In genomic region chr2:135733926-135734510, GRCm38 (mm10) we compare ENCODE assay signal across 11 mouse cellular contexts.
DNase-seq lines count a peak whose midpoint lies in the region; ATAC-seq and TF ChIP-seq lines count a peak whose summit lies in the region.
"Had no signal": no experiment of that assay in that cellular context is flagged by ENCODE, and none has a peak within 500 bp of the region (broad histone marks: within the 10 kb centered on the region; RNA-seq: fewer than 3 reads in every experiment).

No protein-coding gene starts in this region.

- TF ChIP-seq CTCF in E14TG2a.4 (conservative IDR thresholded peaks at IDR 0.05; ENCODE audit: low read length) (peak; percentile 41), Patski (IDR thresholded peaks at IDR 0.05) (peak; percentile 35)
- peak; percentile 62 for TF ChIP-seq CTCF in hindbrain, postnatal 0 days (IDR thresholded peaks at IDR 0.05; ENCODE audit: low read depth)

- no peak overlapping the region for H3K4me2 ChIP-seq in hindbrain, embryonic 15.5 days
- no peak overlapping the region for H3K4me2 ChIP-seq in hindbrain, embryonic 14.5 days (replicated peaks)
- no peak overlapping the region for H3K4me2 ChIP-seq in hindbrain, postnatal 0 days (ENCODE audit: low read depth, low read length)
- H3K4me2 ChIP-seq: liver, embryonic 15.5 days; neural tube, embryonic 12.5 days had no signal

- POLR2A ChIA-PET in Patski (lab: Charles Lee), result no interaction called here

- H3K27ac ChIP-seq in hindbrain, embryonic 15.5 days (replicated peaks), result no peak overlapping the region
- no peak overlapping the region for H3K27ac ChIP-seq in hindbrain, embryonic 14.5 days
- no peak overlapping the region for H3K27ac ChIP-seq in hindbrain, postnatal 0 days
- H3K27ac ChIP-seq: liver, embryonic 15.5 days; neural tube, embryonic 12.5 days had no signal

- H3K9me3 ChIP-seq in hindbrain, embryonic 15.5 days, result no peaks in the 10 kb centered on the region
- no peaks in the 10 kb centered on the region for H3K9me3 ChIP-seq in hindbrain, embryonic 14.5 days (ENCODE audit: control insufficient read depth, low read length)
- H3K9me3 ChIP-seq in E14TG2a.4 (ENCODE audit: low read length), result no peaks in the 10 kb centered on the region
- no peaks in the 10 kb centered on the region for H3K9me3 ChIP-seq in hindbrain, postnatal 0 days (ENCODE audit: low read length)
- H3K9me3 ChIP-seq: liver, embryonic 15.5 days; neural tube, embryonic 12.5 days had no signal

- H3K36me3 ChIP-seq in hindbrain, embryonic 15.5 days, result no peaks in the 10 kb centered on the region
- no peaks in the 10 kb centered on the region for H3K36me3 ChIP-seq in hindbrain, embryonic 14.5 days (replicated peaks; ENCODE audit: control insufficient read depth, insufficient read depth)
- H3K36me3 ChIP-seq in E14TG2a.4 (ENCODE audit: insufficient read depth, low read length), result no peaks in the 10 kb centered on the region
- no peaks in the 10 kb centered on the region for H3K36me3 ChIP-seq in hindbrain, postnatal 0 days (ENCODE audit: insufficient read depth, low read length)
- H3K36me3 ChIP-seq: liver, embryonic 15.5 days; neural tube, embryonic 12.5 days had no signal

- in situ Hi-C loops in Patski (cut with MboI; ENCODE audit: low pct_unique_long_range_greater_than_20kb), result no loop called here

- 32% methylated on average over 10 of the region's 10 CpGs for WGBS in hindbrain, embryonic 15.5 days
- WGBS in hindbrain, embryonic 14.5 days, result 41% methylated on average over 10 of the region's 10 CpGs
- WGBS in hindbrain, postnatal 0 days, result 30% methylated on average over 10 of the region's 10 CpGs

- DNase-seq in hindbrain, embryonic 14.5 days (ENCODE audit: low spot score), result no peak
- no peak for DNase-seq in Patski (ENCODE audit: low read depth, low spot score)
- peak; percentile 55 for DNase-seq in hindbrain, postnatal 0 days (ENCODE audit: low spot score)
- no peak for DNase-seq in right cerebral cortex, postnatal 14 days
- DNase-seq in layer of hippocampus, adult 8-10 months (ENCODE audit: low spot score in 2 of 2), result no peak
- DNase-seq: thymus, postnatal 25 days had no signal

- CTCF ChIA-PET in Patski (lab: Charles Lee), result interaction anchor here (1.1 to 2.3 kb wide), 3 partner anchors 18 to 193 kb away, joined by 4 to 7 read pairs (median 6); no protein-coding TSS in a partner anchor

- no peaks in the 10 kb centered on the region for H3K27me3 ChIP-seq in hindbrain, embryonic 15.5 days
- H3K27me3 ChIP-seq in hindbrain, embryonic 14.5 days (ENCODE audit: control insufficient read depth, insufficient read depth, low read length), result no peaks in the 10 kb centered on the region
- H3K27me3 ChIP-seq in E14TG2a.4 (ENCODE audit: insufficient read depth, low read length) (no peaks in the 10 kb centered on the region), Patski (no peaks in the 10 kb centered on the region)
- H3K27me3 ChIP-seq in hindbrain, postnatal 0 days (ENCODE audit: insufficient read depth, low read length), result no peaks in the 10 kb centered on the region
- H3K27me3 ChIP-seq: liver, embryonic 15.5 days; neural tube, embryonic 12.5 days had no signal

- H3K4me1 ChIP-seq in hindbrain, embryonic 15.5 days (replicated peaks), result 0 out of 2 replicates have a peak, but pooled peaks cover 3% of the 10 kb centered on the region
- H3K4me1 ChIP-seq in hindbrain, embryonic 14.5 days (replicated peaks; ENCODE audit: control insufficient read depth, insufficient read depth, low read length), result no peaks in the 10 kb centered on the region; the same call in 1 of the 2 replicates
- H3K4me1 ChIP-seq in E14TG2a.4 (replicated peaks; ENCODE audit: low read depth, low read length), result peaks cover 42% of the 10 kb centered on the region
- H3K4me1 ChIP-seq in hindbrain, postnatal 0 days (ENCODE audit: insufficient read depth, low read length), result no peaks in the 10 kb centered on the region

- ATAC-seq in hindbrain, embryonic 15.5 days (ENCODE audit: low FRiP score, low read depth), result 0 out of 2 replicates have a peak, but pooled peaks have one; percentile 38
- ATAC-seq in hindbrain, embryonic 14.5 days (ENCODE audit: low FRiP score), result no peak
- ATAC-seq in Patski, result no peak
- peak; percentile 70 for ATAC-seq in hindbrain, postnatal 0 days
- ATAC-seq: inflammation-experienced regulatory T-cells, adult 6 months had no signal

- H3K4me3 ChIP-seq in hindbrain, embryonic 15.5 days, result no peak overlapping the region
- H3K4me3 ChIP-seq in hindbrain, embryonic 14.5 days (replicated peaks; ENCODE audit: low read length), result no peak overlapping the region
- H3K4me3 ChIP-seq in E14TG2a.4 (replicated peaks; ENCODE audit: low read length), result no peak overlapping the region
- H3K4me3 ChIP-seq in hindbrain, postnatal 0 days (ENCODE audit: low read length), result no peak overlapping the region
- H3K4me3 ChIP-seq: liver, embryonic 15.5 days; neural tube, embryonic 12.5 days had no signal

- no peak overlapping the region for H3K9ac ChIP-seq in hindbrain, embryonic 15.5 days
- no peak overlapping the region for H3K9ac ChIP-seq in hindbrain, embryonic 14.5 days
- no peak overlapping the region for H3K9ac ChIP-seq in hindbrain, postnatal 0 days (replicated peaks; ENCODE audit: low read length)
- H3K9ac ChIP-seq: liver, embryonic 15.5 days; neural tube, embryonic 12.5 days had no signal

Comparison
In these comparisons a context has a peak if more than half of its experiments do, and no peak if none do; other contexts are left out.
1. ATAC-seq: peak in hindbrain, embryonic 15.5 days (single experiment) and hindbrain, postnatal 0 days (single experiment); none in hindbrain, embryonic 14.5 days (single experiment) and Patski (single experiment).
2. Peak in every context shown above with its lines, with median percentiles within 50 percentile points of each other: CTCF ChIP-seq.